Mouse (Mus musculus) ES-Bruce4 (cell line): ENCODE data around the gene Trim80. TPM values are rescaled to one million over a fixed set of nuclear protein-coding genes. Genes with fewer than 3 reads are reported as not detected.
A peak's percentile ranks its signal among the peaks of the same experiment; 100 is the strongest.

Source experiments
- H3K27ac ChIP-seq: 2 replicates; pipeline ENCODE4 v1.5.1; 2012; ENCODE audit warnings: low read length, inconsistent platforms; ENCODE audit not compliant: insufficient read depth
- H3K27me3 ChIP-seq: 2 replicates; pipeline ENCODE4 v1.6.1; 2012; ENCODE audit warnings: mild to moderate bottlenecking, low read length, inconsistent platforms; ENCODE audit not compliant: control insufficient read depth, poor library complexity, insufficient read depth, severe bottlenecking
- H3K36me3 ChIP-seq: 2 replicates; pipeline ENCODE4 v1.6.1; 2012; ENCODE audit warnings: inconsistent platforms, mild to moderate bottlenecking, low read length, moderate library complexity; ENCODE audit not compliant: control insufficient read depth, poor library complexity, insufficient read depth, severe bottlenecking
- H3K4me1 ChIP-seq: one replicate; pipeline ENCODE4 v1.8.1; 2011; ENCODE audit warnings: low read length; ENCODE audit not compliant: control insufficient read depth, insufficient read depth
- H3K4me3 ChIP-seq: 2 replicates; pipeline ENCODE4 v1.5.1; 2011; ENCODE audit warnings: low read depth, mild to moderate bottlenecking, low read length
- H3K9ac ChIP-seq: 2 replicates; pipeline ENCODE4 v1.6.1; 2012; ENCODE audit warnings: low read depth, mild to moderate bottlenecking, inconsistent platforms; ENCODE audit not compliant: poor library complexity, severe bottlenecking
- H3K9me3 ChIP-seq: replicated peaks from 2 replicates; pipeline ENCODE4 v1.6.1; 2012; ENCODE audit warnings: mild to moderate bottlenecking, low read length, inconsistent platforms; ENCODE audit not compliant: control insufficient read depth, poor library complexity, insufficient read depth, severe bottlenecking
- CTCF ChIP-seq: IDR thresholded peaks from one replicate; pipeline ENCODE4 v1.8.1; 2011; ENCODE audit warnings: low read depth, low read length
- EP300 ChIP-seq: IDR thresholded peaks from 2 replicates; pipeline ENCODE4 v1.6.1; 2011; ENCODE audit warnings: low read depth, low read length; ENCODE audit not compliant: insufficient read depth
- POLR2A ChIP-seq: IDR thresholded peaks from one replicate; pipeline ENCODE4 v1.8.1; 2011; ENCODE audit warnings: low read length; ENCODE audit not compliant: insufficient read depth
- polyA plus RNA-seq: library from polyadenylated mRNA; stranded (reverse); fragments of >200 nt; gene quantifications from 2 replicates; pipeline ENCODE4 v1.2.4, GENCODE M21; 2011; ENCODE audit warnings: low read depth; ENCODE audit not compliant: missing spikeins, insufficient read depth, insufficient read length

Trim80 gene
- polyA plus RNA-seq, 1 experiment, result not detected

DNA sequence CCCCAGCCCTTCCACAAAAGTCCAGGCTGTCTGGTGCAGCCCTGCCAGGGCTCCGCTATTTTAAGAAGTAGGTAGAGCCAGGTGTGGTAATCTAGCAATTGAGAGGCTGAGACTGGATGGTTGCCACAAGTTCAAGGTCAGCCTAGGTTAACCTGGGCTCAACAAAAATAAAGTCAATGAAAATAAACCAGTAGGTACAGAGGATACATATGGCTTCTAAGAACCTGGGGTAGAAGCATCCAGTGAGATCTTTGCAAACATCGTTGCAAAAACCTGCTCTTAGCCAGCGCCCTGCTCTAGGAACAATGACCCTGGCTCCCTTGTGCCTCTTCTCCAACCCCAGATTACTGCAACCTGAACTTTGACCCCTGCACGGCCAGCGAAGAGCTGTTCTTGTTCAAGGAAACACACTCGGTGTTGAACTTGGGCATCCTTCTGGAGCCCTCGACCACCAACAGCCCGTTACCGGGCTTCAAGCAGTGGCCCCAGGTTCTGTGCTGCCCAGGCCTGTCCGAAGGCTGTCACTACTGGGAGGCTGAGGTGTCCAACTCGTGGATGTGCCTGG is 7.1 kb downstream of the Trim80 start:
- Histone ChIP-seq H3K27me3 (no peaks in the 10 kb centered on the region), H3K27ac (no peak overlapping the region), H3K36me3 (no peaks in the 10 kb centered on the region), H3K9ac (peak overlapping the region; percentile 9; the same call in 1 of the 2 replicates), H3K4me3 (peak overlapping the region; percentile 47), H3K4me1 (no peaks in the 10 kb centered on the region), H3K9me3 (no peaks in the 10 kb centered on the region; the same call in 1 of the 2 replicates)
- no peak for TF ChIP-seq POLR2A
- TF ChIP-seq CTCF, result no peak
- TF ChIP-seq EP300, result no peak

DNA sequence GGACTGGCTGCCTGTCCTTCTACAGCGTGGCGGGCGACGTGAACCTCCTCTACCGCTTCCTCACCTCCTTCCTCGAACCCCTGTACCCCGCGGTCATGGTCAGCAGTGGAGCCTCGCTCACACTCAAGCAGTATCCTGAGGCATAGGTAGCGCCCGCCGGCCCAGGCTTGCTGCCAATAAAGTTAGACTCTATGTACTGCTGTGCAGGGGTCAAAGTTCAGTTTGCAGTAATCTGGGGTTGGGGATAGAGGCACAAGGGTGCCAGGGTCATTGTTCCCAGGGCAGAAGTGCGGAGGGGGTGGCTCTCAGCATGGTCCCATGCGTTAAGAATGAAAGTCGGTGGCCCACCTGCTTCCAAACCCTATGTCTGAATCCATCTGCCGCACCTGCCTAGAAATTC is 7.7 kb downstream of the Trim80 start:
- no peak for TF ChIP-seq POLR2A
- TF ChIP-seq CTCF, result no peak
- TF ChIP-seq EP300, result no peak
- Histone ChIP-seq H3K36me3 (no peaks in the 10 kb centered on the region), H3K4me1 (no peaks in the 10 kb centered on the region), H3K9me3 (no peaks in the 10 kb centered on the region), H3K27ac (no peak overlapping the region), H3K27me3 (no peaks in the 10 kb centered on the region), H3K4me3 (peak overlapping the region; percentile 47), H3K9ac (peak overlapping the region; percentile 9; the same call in 1 of the 2 replicates)

DNA sequence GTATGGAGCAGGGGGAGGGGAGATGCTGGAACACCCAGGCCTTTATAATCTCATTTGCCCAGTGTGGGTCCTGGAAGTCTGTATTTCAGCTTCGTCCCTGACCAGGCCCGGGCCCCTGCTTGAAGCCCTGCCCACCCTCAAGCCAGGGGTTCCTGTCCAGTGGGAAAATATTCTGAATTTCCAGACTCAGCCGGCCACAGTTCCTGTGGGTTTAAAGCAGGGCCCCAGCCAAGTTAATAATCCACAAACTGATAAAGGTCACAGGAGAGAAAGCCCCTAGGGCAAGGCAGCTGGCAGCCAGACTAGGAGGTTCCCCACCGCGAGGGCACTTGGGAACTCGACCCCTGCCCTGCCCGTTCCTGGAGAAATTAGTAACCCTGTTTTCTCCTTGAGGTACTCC is 8.7 kb downstream of the Trim80 start:
- Histone ChIP-seq H3K36me3 (no peaks in the 10 kb centered on the region), H3K9ac (no peak overlapping the region), H3K4me1 (no peaks in the 10 kb centered on the region), H3K27ac (no peak overlapping the region), H3K9me3 (no peaks in the 10 kb centered on the region), H3K27me3 (no peaks in the 10 kb centered on the region), H3K4me3 (no peak overlapping the region)
- TF ChIP-seq CTCF, result no peak
- TF ChIP-seq POLR2A, result no peak
- no peak for TF ChIP-seq EP300

DNA sequence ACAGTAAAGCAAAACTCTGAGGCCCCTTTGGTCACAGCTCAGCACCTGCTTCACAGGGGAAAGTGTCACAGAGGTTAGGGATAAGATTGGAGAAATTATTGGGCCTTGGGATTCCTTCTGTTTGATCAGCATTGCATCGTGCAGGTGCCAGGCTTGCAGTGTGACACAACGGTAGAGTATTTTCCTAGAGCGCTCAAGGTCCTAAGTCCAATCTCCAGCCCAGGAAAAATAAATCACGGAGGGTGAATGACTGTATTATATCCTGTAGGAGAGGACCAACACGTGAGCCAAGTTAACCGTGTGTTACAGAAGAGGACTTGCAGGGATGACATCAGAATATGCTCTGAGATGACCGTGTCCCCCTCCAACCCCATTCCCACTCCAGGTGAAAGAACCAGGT is 9.8 kb downstream of the Trim80 start:
- no peak for TF ChIP-seq CTCF
- no peak for TF ChIP-seq POLR2A
- TF ChIP-seq EP300, result no peak
- no peak overlapping the region for H3K27ac ChIP-seq
- H3K27me3 ChIP-seq, result no peaks in the 10 kb centered on the region
- no peak overlapping the region for H3K4me3 ChIP-seq
- H3K4me1 ChIP-seq, result no peaks in the 10 kb centered on the region
- no peaks in the 10 kb centered on the region for H3K36me3 ChIP-seq
- no peak overlapping the region for H3K9ac ChIP-seq
- H3K9me3 ChIP-seq, result no peaks in the 10 kb centered on the region

DNA sequence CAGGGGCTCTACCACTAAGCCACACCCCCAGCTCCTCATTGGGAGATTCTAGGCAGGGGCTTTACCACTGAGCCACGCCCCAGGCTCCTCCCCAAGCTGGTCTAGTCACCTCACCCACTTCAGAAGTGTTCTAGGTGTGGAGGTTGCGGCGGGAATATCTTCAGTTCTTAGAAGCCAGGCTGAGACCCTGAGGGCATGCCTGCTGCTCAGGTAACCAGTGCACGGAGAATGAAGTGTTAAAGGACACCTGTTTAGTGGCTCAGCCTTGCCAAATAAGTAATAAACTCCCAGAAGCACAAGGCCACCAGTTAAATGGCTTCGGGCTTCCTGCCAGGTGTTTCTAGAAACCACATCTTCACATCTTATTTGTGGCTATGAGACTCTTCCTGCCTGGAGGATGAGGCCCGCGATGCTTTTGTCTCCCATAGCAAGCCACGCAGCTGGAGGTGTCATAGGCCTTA is 11.5 kb downstream of the Trim80 start:
- Histone ChIP-seq H3K4me1 (no peaks in the 10 kb centered on the region), H3K27ac (no peak overlapping the region), H3K4me3 (no peak overlapping the region), H3K9me3 (no peaks in the 10 kb centered on the region), H3K36me3 (no peaks in the 10 kb centered on the region), H3K27me3 (no peaks in the 10 kb centered on the region), H3K9ac (no peak overlapping the region)
- TF ChIP-seq CTCF (no peak), EP300 (no peak), POLR2A (no peak)

DNA sequence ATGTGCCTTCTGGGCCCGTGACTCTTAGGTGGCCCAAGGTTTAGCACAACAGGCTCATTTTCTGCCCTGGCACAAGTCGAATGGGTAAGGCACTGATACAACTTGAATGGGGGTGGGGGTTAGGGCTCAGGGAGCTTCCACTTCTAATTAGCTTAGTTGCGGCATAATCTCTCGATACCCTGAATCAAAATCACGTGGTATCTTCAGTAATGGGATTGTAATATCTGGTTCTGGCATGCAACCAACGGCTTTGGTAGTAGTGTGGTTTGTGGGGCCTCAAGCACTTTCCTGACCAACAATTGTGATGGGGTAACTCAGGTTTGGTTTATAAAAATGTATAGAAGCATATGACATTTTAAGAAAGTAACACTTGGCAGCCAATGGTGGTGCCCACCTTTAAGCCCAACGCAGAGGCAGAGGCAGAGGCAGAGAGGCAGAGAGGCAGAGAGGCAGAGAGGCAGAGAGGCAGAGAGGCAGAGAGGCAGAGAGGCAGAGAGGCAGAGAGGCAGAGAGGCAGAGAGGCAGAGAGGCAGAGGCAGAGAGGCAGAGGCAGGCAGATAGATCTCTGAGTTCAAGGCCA is 12.0 kb downstream of the Trim80 start:
- no peaks in the 10 kb centered on the region for H3K36me3 ChIP-seq
- no peak overlapping the region for H3K27ac ChIP-seq
- no peaks in the 10 kb centered on the region for H3K9me3 ChIP-seq
- no peak overlapping the region for H3K9ac ChIP-seq
- H3K4me1 ChIP-seq, result no peaks in the 10 kb centered on the region
- TF ChIP-seq CTCF, result no peak
- no peak for TF ChIP-seq EP300
- H3K27me3 ChIP-seq, result no peaks in the 10 kb centered on the region
- H3K4me3 ChIP-seq, result no peak overlapping the region
